Mouse (Mus musculus) embryonic facial prominence, embryonic 12.5 days (tissue): ENCODE data around the gene Rtn4r. TPM values are rescaled to one million over a fixed set of nuclear protein-coding genes. Genes with fewer than 3 reads are reported as not detected.
A peak's percentile ranks its signal among the peaks of the same experiment; 100 is the strongest.

Source experiments
- ATAC-seq: fragments of 200-750 bp; cut with Nextera tagmentation; 2 replicates; pipeline ENCODE4 v1.8.0; 2017; ENCODE audit not compliant: insufficient number of reproducible peaks, insufficient read depth, low FRiP score, low TSS enrichment
- H3K27ac ChIP-seq: fragments of 300-500 bp; sonication (generic); 2 replicates; pipeline ENCODE4 v1.5.1; 2016; ENCODE audit warnings: mild to moderate bottlenecking
- H3K27me3 ChIP-seq: fragments of 300-500 bp; sonication (generic); 2 replicates; pipeline ENCODE4 v1.6.1; 2016; ENCODE audit warnings: mild to moderate bottlenecking, moderate library complexity
- H3K36me3 ChIP-seq: fragments of 300-500 bp; sonication (generic); 2 replicates; pipeline ENCODE4 v1.6.1; 2016; ENCODE audit warnings: mild to moderate bottlenecking
- H3K4me1 ChIP-seq: fragments of 300-500 bp; sonication (generic); 2 replicates; pipeline ENCODE4 v1.6.1; 2016
- H3K4me2 ChIP-seq: fragments of 300-500 bp; sonication (generic); replicated peaks from 2 replicates; pipeline ENCODE4 v1.6.1; 2016; ENCODE audit warnings: mild to moderate bottlenecking, moderate library complexity
- H3K4me3 ChIP-seq: fragments of 300-500 bp; sonication (generic); 2 replicates; pipeline ENCODE4 v1.5.1; 2016; ENCODE audit warnings: mild to moderate bottlenecking
- H3K9ac ChIP-seq: fragments of 300-500 bp; sonication (generic); 2 replicates; pipeline ENCODE4 v1.6.1; 2016; ENCODE audit warnings: mild to moderate bottlenecking, moderate library complexity
- H3K9me3 ChIP-seq: fragments of 300-500 bp; sonication (generic); 2 replicates; pipeline ENCODE4 v1.6.1; 2016; ENCODE audit warnings: mild to moderate bottlenecking, moderate library complexity
- WGBS: fragments of 180-500 bp; shearing (Covaris S2); methylation state at CpG from one replicate; pipeline ENCODE4 v1.1.7; 2016; 5-methylcytosine and 5-hydroxymethylcytosine counted together
- polyA plus RNA-seq: library from polyadenylated mRNA; unstranded; fragments of >200 nt; fragmentation: Nextera tagmentation; extraction: Ambion mirVana; gene quantifications from 2 replicates; pipeline ENCODE4 v1.2.1, GENCODE M21; 2016

Gene Rtn4r
- polyA plus RNA-seq, 1 experiment from 2014 or later: 3.4 TPM

DNA sequence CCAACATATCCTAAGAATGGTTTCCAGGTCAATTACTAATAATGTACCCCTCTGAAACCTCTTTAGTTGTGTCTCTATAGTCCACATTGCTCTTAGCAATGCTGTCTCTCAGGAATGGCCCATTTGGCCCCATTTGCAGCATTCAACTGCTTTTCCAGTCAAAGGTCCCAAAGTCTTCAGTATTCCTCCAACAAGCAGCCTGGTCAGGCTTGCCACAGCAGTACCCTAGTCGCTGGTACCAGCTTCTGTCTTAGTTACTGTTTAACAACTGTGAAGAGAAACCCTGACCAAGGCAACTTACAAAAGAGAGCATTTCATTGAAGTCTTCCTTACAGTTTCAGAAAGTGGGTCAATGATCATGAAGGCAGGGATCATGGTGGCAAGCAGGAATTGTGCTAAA, 24.1 kb upstream of the Rtn4r start:
- no peak for ATAC-seq
- H3K4me3 ChIP-seq: no peak overlapping the region
- no peak overlapping the region for H3K9ac ChIP-seq
- no peaks in the 10 kb centered on the region for H3K4me1 ChIP-seq
- no peaks in the 10 kb centered on the region for H3K9me3 ChIP-seq
- WGBS: 89% methylated on average over 1 of the region's 1 CpGs
- H3K27ac ChIP-seq: no peak overlapping the region
- H3K36me3 ChIP-seq: no peaks in the 10 kb centered on the region
- no peak overlapping the region for H3K4me2 ChIP-seq
- 0 out of 2 replicates have a peak, but pooled peaks cover 3% of the 10 kb centered on the region for H3K27me3 ChIP-seq

DNA sequence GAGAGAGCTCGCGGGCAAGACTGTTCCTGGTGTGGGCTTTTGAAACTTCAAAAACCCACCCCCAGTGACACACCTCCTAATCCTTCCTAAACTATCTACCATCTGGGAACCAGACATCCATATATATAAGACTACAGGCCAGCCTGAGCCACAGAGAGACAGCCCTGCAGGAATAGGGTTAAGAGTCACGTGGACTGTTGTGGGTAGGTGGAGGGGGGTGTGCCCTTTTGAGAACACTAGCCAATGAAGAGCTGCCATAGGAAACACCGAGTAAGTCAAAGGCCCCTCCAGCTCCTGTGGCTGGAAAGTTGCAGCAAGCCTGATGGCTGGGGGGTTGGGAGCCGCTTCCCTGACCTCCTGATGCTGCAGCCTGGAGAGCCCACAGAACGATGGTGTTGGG, 23.6 kb upstream of the Rtn4r start:
- Histone ChIP-seq H3K4me2 (no peak overlapping the region), H3K4me3 (no peak overlapping the region), H3K27ac (no peak overlapping the region), H3K27me3 (0 out of 2 replicates have a peak, but pooled peaks cover 3% of the 10 kb centered on the region), H3K9me3 (no peaks in the 10 kb centered on the region), H3K36me3 (no peaks in the 10 kb centered on the region), H3K4me1 (no peaks in the 10 kb centered on the region), H3K9ac (no peak overlapping the region)
- whole genome bisulfite sequencing: 23% methylated on average over 6 of the region's 6 CpGs
- ATAC-seq: 0 out of 2 replicates have a peak, but pooled peaks have one; percentile 22

- WGBS: 56% methylated on average over 5 of the region's 5 CpGs
- H3K4me1 ChIP-seq: 0 out of 2 replicates have a peak, but pooled peaks cover 3% of the 10 kb centered on the region
- no peak overlapping the region for H3K4me3 ChIP-seq
- no peaks in the 10 kb centered on the region for H3K36me3 ChIP-seq
- no peaks in the 10 kb centered on the region for H3K9me3 ChIP-seq
- no peak overlapping the region for H3K27ac ChIP-seq
- ATAC-seq: no peak
- H3K9ac ChIP-seq: no peak overlapping the region
- no peak overlapping the region for H3K4me2 ChIP-seq
- H3K27me3 ChIP-seq: 0 out of 2 replicates have a peak, but pooled peaks cover 3% of the 10 kb centered on the region
Observed at GRCm38 (mm10) chr16:18108221-18108966, 19.0 kb upstream of the Rtn4r start.

DNA sequence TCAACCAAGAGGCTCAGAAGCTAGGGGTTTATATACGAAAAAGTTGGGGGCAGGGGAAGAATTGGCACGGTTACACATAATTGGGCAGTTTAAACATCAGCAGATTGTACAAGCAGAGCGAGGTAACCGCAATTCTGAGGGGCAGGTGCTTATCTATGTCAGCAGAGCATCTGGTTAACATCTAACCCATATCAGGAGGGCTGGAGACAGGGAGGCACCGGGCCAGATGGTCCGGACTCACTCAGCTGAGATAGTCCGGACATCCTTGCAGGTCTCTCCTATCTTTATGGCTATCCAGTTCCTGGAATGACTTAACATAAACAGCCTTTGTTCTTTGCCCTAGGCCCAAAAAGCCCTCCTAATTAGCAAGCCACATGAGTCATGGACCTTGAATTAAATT, 16.4 kb upstream of the Rtn4r start:
- Histone ChIP-seq H3K27ac (no peak overlapping the region), H3K36me3 (no peaks in the 10 kb centered on the region), H3K9me3 (no peaks in the 10 kb centered on the region), H3K9ac (no peak overlapping the region), H3K27me3 (0 out of 2 replicates have a peak, but pooled peaks cover 3% of the 10 kb centered on the region), H3K4me1 (0 out of 2 replicates have a peak, but pooled peaks cover 3% of the 10 kb centered on the region), H3K4me3 (no peak overlapping the region), H3K4me2 (no peak overlapping the region)
- no peak for ATAC-seq
- 89% methylated on average over 7 of the region's 7 CpGs for WGBS

DNA sequence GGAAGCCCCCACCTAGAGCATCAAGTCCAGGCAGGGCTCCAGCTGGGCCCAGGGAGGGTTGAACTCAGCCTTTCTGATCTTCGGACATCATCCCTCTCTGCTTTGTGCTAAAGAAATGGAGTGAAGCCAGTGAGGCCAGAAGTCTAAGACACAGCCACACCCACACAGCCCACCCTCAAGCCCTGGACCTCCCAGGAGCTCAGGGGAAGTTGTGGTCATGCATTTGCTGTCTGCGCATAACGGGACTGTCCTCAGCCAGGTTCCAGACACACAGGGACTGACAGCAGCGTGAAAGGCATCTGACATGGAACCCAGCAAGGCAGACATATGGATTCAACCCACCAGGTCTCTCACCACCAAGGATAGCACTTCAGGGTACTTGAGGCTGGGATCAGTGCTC, 11.0 kb upstream of the Rtn4r start:
- Histone ChIP-seq H3K4me1 (0 out of 2 replicates have a peak, but pooled peaks cover 3% of the 10 kb centered on the region), H3K4me3 (no peak overlapping the region), H3K9me3 (no peaks in the 10 kb centered on the region), H3K4me2 (no peak overlapping the region), H3K27ac (no peak overlapping the region), H3K27me3 (no peaks in the 10 kb centered on the region), H3K36me3 (no peaks in the 10 kb centered on the region), H3K9ac (no peak overlapping the region)
- no peak for ATAC-seq
- 71% methylated on average over 4 of the region's 4 CpGs for WGBS

- 76% methylated on average over 3 of the region's 3 CpGs for WGBS
Observed at GRCm38 (mm10) chr16:18118285-18118684, 9.2 kb upstream of the Rtn4r start.

DNA sequence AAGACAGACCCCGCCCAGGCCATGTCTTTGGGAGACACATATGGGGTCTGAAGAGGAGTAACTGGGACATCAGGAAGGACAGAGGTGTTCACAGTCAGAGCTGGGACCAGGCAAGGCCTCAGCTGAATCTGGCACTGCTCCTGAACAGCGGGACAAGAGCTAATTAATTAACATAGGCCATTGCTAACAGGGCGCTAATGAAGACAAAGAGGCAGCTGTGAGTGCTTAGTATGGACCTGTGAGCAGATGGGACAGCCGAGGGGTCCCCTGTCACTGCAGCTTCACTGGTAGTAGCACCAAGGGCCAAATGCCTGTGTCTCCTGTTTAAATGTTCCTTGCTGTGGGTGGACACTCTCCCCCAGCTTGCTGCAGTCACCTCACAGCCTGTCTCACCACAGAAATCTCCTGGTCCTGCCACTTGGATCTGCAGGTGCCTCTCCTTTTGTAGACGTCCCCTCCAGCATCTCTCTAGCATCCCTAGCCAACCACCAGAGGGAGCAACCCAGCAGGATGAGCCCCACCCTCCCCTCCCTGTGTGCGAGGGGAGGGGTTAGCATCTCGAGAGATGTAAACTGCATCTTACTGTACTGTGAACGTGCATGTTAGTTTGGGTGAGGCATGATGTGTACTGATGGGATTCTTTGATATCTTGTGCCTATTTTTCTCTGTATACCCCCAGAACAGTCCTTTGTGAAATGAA, 8.3 kb upstream of the Rtn4r start:
- Histone ChIP-seq H3K27me3 (peaks cover 3% of the 10 kb centered on the region; the same call in 1 of the 2 replicates), H3K4me3 (no peak overlapping the region), H3K4me2 (no peak overlapping the region), H3K4me1 (no peaks in the 10 kb centered on the region), H3K9ac (no peak overlapping the region), H3K9me3 (no peaks in the 10 kb centered on the region), H3K36me3 (no peaks in the 10 kb centered on the region), H3K27ac (no peak overlapping the region)
- WGBS: 29% methylated on average over 8 of the region's 8 CpGs
- no peak for ATAC-seq

More at GRCm38 (mm10) chr16:18118285-18118684, 9.2 kb upstream of the Rtn4r start:
- ATAC-seq: no peak
- Histone ChIP-seq H3K27ac (no peak overlapping the region), H3K9me3 (no peaks in the 10 kb centered on the region), H3K4me1 (no peaks in the 10 kb centered on the region), H3K9ac (no peak overlapping the region), H3K27me3 (no peaks in the 10 kb centered on the region), H3K4me2 (no peak overlapping the region), H3K4me3 (no peak overlapping the region), H3K36me3 (no peaks in the 10 kb centered on the region)

GRCm38 (mm10) chr16:18122740-18123139, 4.7 kb upstream of the Rtn4r start:
- H3K9ac ChIP-seq: no peak overlapping the region
- peaks cover 29% of the 10 kb centered on the region for H3K27me3 ChIP-seq
- H3K36me3 ChIP-seq: no peaks in the 10 kb centered on the region
- no peaks in the 10 kb centered on the region for H3K4me1 ChIP-seq
- H3K27ac ChIP-seq: no peak overlapping the region
- H3K4me3 ChIP-seq: no peak overlapping the region
- 72% methylated on average over 2 of the region's 2 CpGs for WGBS
- no peaks in the 10 kb centered on the region for H3K9me3 ChIP-seq
- ATAC-seq: no peak
- no peak overlapping the region for H3K4me2 ChIP-seq

DNA sequence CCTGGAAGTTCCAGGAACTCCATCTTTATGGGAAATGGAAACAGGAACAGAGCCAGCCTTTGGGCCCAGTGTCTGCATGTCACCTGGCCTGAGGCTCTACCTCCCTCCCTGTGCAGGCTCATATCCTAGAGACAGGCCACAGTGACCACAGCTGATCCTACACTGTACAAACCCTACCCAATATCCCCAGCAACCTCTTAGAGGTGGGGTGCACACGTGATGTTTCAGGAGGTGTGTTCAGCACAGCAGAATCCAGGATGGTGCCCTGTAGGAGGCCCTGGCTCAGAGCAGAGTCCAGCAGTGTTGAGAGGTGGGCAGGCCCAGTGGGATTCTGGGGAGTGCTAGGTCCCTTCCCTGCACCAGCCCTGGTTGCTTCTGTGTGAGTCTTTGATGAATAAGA, 4.0 kb upstream of the Rtn4r start:
- Histone ChIP-seq H3K27me3 (peaks cover 36% of the 10 kb centered on the region), H3K9me3 (no peaks in the 10 kb centered on the region), H3K4me1 (0 out of 2 replicates have a peak, but pooled peaks cover 6% of the 10 kb centered on the region), H3K36me3 (no peaks in the 10 kb centered on the region), H3K4me2 (no peak overlapping the region), H3K4me3 (no peak overlapping the region), H3K27ac (no peak overlapping the region), H3K9ac (no peak overlapping the region)
- WGBS: 45% methylated on average over 1 of the region's 1 CpGs
- ATAC-seq: no peak

DNA sequence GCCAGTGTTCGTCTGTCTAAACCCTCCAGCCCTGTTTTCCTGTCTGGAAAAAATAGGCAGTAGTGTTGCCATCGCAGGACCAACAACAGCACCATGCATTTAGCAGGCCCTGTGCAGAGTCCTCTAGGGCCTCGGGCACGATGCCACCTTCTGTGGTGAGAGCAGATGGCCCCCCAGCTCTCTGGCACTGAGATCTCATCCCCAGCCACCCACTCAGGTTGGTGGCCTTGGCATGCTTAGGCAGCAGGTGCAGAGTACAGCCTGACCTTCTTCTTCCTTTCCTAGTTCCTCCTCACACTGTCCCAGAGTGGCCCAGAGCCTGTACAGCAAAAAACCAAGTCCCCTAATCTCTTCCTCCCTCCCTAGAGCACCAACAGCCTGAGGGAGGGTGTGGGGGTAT, 3.4 kb upstream of the Rtn4r start:
- peaks cover 42% of the 10 kb centered on the region for H3K27me3 ChIP-seq
- ATAC-seq: no peak

DNA sequence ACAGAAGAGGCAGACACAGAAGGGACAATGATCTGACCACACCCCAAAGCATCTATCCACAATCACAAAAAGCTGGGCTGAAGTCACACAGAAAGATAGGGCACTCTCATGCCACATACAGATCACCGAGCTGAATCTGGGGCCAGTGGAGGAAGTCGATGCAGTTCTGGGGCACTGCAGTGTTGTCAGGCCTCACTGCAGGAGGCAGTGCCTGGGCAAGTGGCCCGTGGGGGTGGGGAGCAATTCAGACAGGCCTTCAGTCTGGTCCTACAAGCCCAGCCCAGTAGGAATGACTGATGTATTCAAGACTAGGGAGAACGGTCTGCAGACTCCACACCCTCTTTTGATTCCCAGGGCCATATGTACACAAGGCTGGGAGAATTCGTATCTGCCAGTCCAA, 2.8 kb upstream of the Rtn4r start:
- Histone ChIP-seq H3K27ac (no peak overlapping the region), H3K36me3 (no peaks in the 10 kb centered on the region), H3K4me2 (no peak overlapping the region), H3K27me3 (peaks cover 48% of the 10 kb centered on the region), H3K9ac (no peak overlapping the region), H3K4me1 (0 out of 2 replicates have a peak, but pooled peaks cover 6% of the 10 kb centered on the region), H3K9me3 (no peaks in the 10 kb centered on the region), H3K4me3 (no peak overlapping the region)
- WGBS: 33% methylated on average over 5 of the region's 5 CpGs
- ATAC-seq: no peak

More for the DNA sequence above, 3.4 kb upstream of the Rtn4r start:
- no peaks in the 10 kb centered on the region for H3K36me3 ChIP-seq
- H3K27ac ChIP-seq: no peak overlapping the region
- no peak overlapping the region for H3K4me2 ChIP-seq
- 0 out of 2 replicates have a peak, but pooled peaks cover 6% of the 10 kb centered on the region for H3K4me1 ChIP-seq
- WGBS: 79% methylated on average over 4 of the region's 4 CpGs
- no peak overlapping the region for H3K9ac ChIP-seq
- H3K4me3 ChIP-seq: no peak overlapping the region
- H3K9me3 ChIP-seq: no peaks in the 10 kb centered on the region

DNA sequence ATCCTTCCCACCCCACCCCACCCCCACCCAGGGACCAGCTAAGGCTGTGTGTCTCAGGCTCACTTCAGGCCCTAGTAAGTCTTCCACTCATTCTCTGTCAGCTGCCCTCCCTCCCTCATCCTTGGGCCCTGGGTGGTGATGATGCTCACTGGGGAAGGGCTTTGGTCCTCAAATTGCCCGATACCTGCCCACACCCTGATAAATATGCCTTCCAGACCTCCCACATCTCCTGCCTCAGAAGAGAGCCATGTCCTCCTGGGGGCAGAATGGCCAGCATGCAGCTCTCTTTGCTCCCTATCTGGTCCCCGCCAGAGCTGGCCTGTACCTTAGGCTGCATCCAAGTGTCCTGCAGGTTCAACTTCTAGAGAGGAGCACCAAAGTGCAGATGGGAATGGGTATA, 2.3 kb upstream of the Rtn4r start:
- Histone ChIP-seq H3K9me3 (no peaks in the 10 kb centered on the region), H3K4me1 (0 out of 2 replicates have a peak, but pooled peaks cover 6% of the 10 kb centered on the region), H3K4me3 (no peak overlapping the region), H3K27me3 (peaks cover 48% of the 10 kb centered on the region), H3K4me2 (no peak overlapping the region), H3K27ac (no peak overlapping the region), H3K9ac (no peak overlapping the region), H3K36me3 (no peaks in the 10 kb centered on the region)
- 80% methylated on average over 2 of the region's 2 CpGs for WGBS
- no peak for ATAC-seq
